In genomic region chr11:43643180-43643591, GRCm38 (mm10) we compare ENCODE assay signal across 9 mouse cellular contexts. TPM values are rescaled to one million over a fixed set of nuclear protein-coding genes. Genes with fewer than 3 reads are reported as not detected.
DNase-seq lines count a peak whose midpoint lies in the region; ATAC-seq and TF ChIP-seq lines count a peak whose summit lies in the region.
"Had no signal": no experiment of that assay in that cellular context is flagged by ENCODE, and none has a peak within 500 bp of the region (broad histone marks: within the 10 kb centered on the region; RNA-seq: fewer than 3 reads in every experiment).

No protein-coding gene starts in this region.

- H3K4me2 ChIP-seq in forebrain, postnatal 0 days (ENCODE audit: low read depth): no peak overlapping the region

- no peak overlapping the region for H3K4me3 ChIP-seq in forebrain, postnatal 0 days (ENCODE audit: low read depth, low read length)

- peak; percentile 9 for DNase-seq in thymus, postnatal 14 days
- no peak for DNase-seq in thymus, postnatal 0 days (ENCODE audit: low spot score)
- peak; percentile 84 for DNase-seq in forebrain, postnatal 0 days
- peak; percentile 53 to 70 for DNase-seq in layer of hippocampus, adult 18-20 months (ENCODE audit: low spot score in 2 of 2)
- peak; percentile 90 to 91 for DNase-seq in lung, postnatal 4 days
- peak; percentile 59 for DNase-seq in right cerebral cortex, postnatal 25 days
- DNase-seq in T-cell, adult 2 months (ENCODE audit: low spot score): no peak

- H3K9me3 ChIP-seq in forebrain, postnatal 0 days (ENCODE audit: low read length): no peaks in the 10 kb centered on the region

- H3K4me1 ChIP-seq in forebrain, postnatal 0 days (ENCODE audit: insufficient read depth): 0 out of 2 replicates have a peak, but pooled peaks cover 7% of the 10 kb centered on the region

- no peaks in the 10 kb centered on the region for H3K36me3 ChIP-seq in forebrain, postnatal 0 days (ENCODE audit: insufficient read depth)

- no peak overlapping the region for H3K9ac ChIP-seq in forebrain, postnatal 0 days

- 5% methylated on average over 2 of the region's 2 CpGs for WGBS in forebrain, postnatal 0 days

- peak; percentile 95 for ATAC-seq in forebrain, postnatal 0 days
- ATAC-seq in hematopoietic stem cell, adult 5-6 weeks (replicated peaks in 1 of 2; ENCODE audit: insufficient read depth in 1 of 2, low FRiP score in 2 of 2, low TSS enrichment in 1 of 2, low read depth in 1 of 2, poor library complexity in 2 of 2, severe bottlenecking in 2 of 2): peak; percentile 78 to 86

- TF ChIP-seq CTCF in forebrain, postnatal 0 days (IDR thresholded peaks at IDR 0.05; ENCODE audit: low read depth): no peak

- H3K27ac ChIP-seq in forebrain, postnatal 0 days (ENCODE audit: low read depth, low read length): peak overlapping the region; percentile 4; the same call in 1 of the 2 replicates

- no peaks in the 10 kb centered on the region for H3K27me3 ChIP-seq in forebrain, postnatal 0 days (ENCODE audit: insufficient read depth, low read length)

RNA-seq across cellular contexts. Expression of gene Pwwp2a, which starts 38.6 kb away (rescaled TPM):
- polyA plus RNA-seq in thymus, postnatal 0 days (2015; fragmentation: Nextera tagmentation; extraction: Ambion mirVana): 21.9 and 28.8 TPM in 2 replicates
- 26.2 and 29.8 TPM in 2 replicates for total RNA-seq in forebrain, postnatal 0 days (2014; rRNA removed)
- 12.2 and 16.6 TPM in 2 replicates for polyA plus RNA-seq in forebrain, postnatal 0 days (2015; fragmentation: Nextera tagmentation; extraction: Ambion mirVana)
- 49.5 and 51.0 TPM in 2 replicates for total RNA-seq in hematopoietic stem cell, adult 5-6 weeks (2017)
- total RNA-seq in layer of hippocampus, adult 18-20 months (2021): 10 to 100 TPM; 65.4 to 70.4 TPM

RNA-seq across cellular contexts. Expression of gene Fabp6, which starts 41.8 kb away (rescaled TPM):
- polyA plus RNA-seq in thymus, postnatal 0 days (2015; fragmentation: Nextera tagmentation; extraction: Ambion mirVana): 8.4 and 11.8 TPM in 2 replicates
- total RNA-seq in forebrain, postnatal 0 days (2014; rRNA removed): not detected in 2 replicates
- polyA plus RNA-seq in forebrain, postnatal 0 days (2015; fragmentation: Nextera tagmentation; extraction: Ambion mirVana): not detected in 2 replicates
- not detected in 2 replicates for total RNA-seq in hematopoietic stem cell, adult 5-6 weeks (2017)
- total RNA-seq in layer of hippocampus, adult 18-20 months (2021): not detected
- polyA plus RNA-seq: limb, embryonic 11.5 days had no signal

RNA-seq across cellular contexts. Expression of gene 4933415A04Rik, which starts 56.3 kb away (rescaled TPM):
- 2.6 and 4.4 TPM in 2 replicates for polyA plus RNA-seq in thymus, postnatal 0 days (2015; fragmentation: Nextera tagmentation; extraction: Ambion mirVana)
- 0.76 and 1.5 TPM in 2 replicates for total RNA-seq in forebrain, postnatal 0 days (2014; rRNA removed)
- 1.2 and 1.8 TPM in 2 replicates for polyA plus RNA-seq in forebrain, postnatal 0 days (2015; fragmentation: Nextera tagmentation; extraction: Ambion mirVana)
- total RNA-seq in hematopoietic stem cell, adult 5-6 weeks (2017): 0.40 and 1.3 TPM in 2 replicates
- 1 to 10 TPM; 1.4 to 2.0 TPM for total RNA-seq in layer of hippocampus, adult 18-20 months (2021)

Comparison
In these comparisons a context has a peak if more than half of its experiments do, and no peak if none do; other contexts are left out.
1. DNase-seq: peak in thymus, postnatal 14 days (single experiment), forebrain, postnatal 0 days (single experiment), layer of hippocampus, adult 18-20 months (2 of 2), lung, postnatal 4 days (2 of 2) and right cerebral cortex, postnatal 25 days (single experiment); none in thymus, postnatal 0 days (single experiment) and T-cell, adult 2 months (single experiment).